Mouse (Mus musculus): ENCODE results near the gene Csrnp1.
"Not testable (repeated sequence)": the region's sequence is repeated elsewhere in the genome, so short reads cannot be mapped to it uniquely, and the experiment has no call there.

Gene Csrnp1

DNA sequence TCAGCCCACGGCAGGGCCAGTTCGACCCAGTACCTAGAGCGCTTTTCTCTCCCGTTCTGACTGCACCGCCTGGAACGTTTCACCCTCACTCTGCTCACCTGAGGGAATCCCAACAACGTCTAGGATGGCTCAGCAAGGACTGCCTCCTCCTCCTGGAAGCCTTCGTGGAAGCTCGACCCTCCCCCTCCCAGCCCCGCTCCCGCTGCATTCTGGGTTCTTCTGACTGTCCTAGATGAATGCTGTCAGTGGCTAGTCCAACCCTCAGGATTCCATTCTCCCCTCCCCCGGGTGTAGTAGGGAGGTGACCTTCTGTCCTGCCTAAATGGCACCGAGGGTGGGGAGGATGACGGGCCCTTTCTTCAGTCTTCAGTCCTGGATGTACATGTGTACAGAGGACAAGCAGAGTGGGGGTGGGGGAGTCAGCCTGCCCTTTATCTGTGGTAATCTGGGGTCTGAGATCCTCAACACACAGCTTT lies at the start of gene Csrnp1:
Gene Csrnp1 (minus strand): TSS at position 123 of the 476 bp plus-strand sequence.
- peak in 1 of 2 experiments; percentile 55 for DNase-seq

DNA sequence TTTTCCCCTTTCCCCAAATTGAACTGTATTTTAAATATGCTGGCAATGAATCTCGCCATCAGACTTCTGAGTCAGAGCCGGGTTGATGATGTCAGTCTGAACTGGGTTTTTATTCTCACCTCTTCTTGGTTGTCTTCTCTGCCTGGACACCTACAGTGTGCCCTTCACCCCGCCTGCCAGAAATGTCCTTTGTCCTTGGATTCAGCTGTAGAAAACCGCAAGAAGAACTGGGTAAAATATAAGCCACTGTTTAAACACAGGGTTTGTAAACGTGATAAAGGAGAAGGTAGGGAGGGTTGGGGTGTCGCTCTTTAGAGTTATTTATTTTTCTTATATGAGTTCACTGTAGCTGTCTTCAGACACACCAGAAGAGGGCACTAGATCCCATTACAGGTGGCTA lies 48.3 kb upstream of the Csrnp1 start:
- no peak for DNase-seq

DNA sequence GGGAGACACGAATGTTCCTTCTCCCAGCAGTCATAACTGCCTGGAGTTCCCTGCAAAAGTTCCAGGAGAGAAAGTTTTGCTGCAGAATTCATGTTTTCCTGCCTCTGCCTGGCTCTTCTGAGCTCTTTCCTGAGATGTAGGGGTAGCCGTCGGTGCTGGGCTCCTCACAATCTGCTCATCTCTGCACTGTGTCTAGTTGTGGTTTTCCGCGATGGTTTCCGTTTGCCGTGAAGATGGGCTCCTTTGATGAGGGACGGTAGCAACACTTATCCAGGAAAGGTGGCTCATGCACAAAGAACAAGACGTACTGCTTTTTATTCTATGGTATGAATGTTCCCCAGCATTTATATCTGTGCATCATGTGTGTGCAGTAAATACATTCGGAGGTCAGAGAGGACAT lies 46.0 kb upstream of the Csrnp1 start:
- DNase-seq: peak in 1 of 2 experiments; percentile 56

DNA sequence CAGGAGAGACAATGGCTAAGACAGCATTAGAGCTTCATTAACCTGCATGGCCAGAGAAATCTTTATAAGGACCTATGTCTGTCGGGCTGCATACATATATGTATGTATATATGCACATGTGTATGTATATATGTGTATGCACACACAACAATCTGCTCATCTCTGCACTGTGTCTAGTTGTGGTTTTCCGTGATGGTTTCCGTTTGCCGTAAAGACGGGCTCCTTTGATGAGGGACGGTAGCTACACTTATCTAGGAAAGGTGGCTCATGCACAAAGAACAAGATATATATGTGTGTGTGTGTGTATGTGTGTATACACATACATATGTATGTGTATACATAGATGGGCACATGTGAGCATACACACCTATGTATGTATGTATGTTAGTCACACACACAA lies 45.4 kb upstream of the Csrnp1 start:
- no peak for DNase-seq

DNA sequence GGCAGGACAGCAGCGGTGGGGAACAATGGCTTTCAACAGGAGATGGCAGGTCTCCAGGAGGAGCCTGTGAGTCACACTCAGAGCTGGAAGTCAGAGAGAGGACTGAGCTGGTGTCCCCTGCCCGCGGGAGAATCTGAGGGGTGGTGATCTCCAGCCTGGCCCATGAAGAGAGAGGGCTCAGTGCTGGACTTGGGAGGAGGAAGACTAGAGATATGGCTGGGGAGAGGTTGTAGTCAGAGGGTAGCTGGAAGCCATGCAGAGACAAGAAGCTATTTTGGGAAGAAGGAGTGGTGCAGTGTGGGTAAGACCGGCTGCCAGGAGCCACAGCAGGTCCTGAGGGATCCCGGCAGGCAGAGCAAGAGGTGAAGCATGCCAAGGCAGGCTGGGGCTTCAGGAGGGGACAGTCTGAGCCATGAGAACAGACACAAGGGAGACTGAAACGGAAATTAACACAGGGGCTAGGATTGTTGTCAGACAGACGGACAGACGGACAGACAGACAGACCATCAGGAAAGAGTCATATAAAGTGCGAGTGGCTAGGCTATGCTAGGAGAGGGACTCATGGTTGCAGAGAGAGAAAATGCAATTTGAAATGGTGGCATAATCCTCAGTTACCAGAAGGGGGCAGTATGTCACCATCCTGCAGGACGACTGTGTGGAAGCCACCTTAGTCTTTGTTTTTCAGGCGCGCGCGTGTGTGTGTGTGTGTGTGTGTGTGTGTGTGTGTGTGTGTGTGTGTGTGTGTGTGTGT lies 43.1 kb upstream of the Csrnp1 start:
- DNase-seq: no peak

DNA sequence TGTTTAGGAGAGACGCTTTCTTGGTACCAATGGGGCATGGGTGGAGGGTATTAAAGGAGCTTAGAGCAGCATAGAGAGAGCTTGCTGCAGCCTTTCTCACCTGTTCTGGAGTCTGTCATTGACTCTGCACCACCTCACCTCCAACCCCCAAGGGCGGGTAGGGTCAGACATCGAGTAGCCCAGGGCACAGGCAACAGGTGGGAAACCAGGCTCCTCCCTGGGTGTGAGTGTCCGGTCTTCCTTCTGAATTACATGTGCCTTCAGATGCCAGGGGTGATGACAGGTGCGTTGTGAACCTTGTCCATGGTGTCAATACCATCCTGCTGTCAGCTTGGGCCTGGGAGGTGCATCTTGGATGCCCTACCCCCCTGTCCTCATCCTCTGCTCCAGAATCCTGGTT lies 40.2 kb upstream of the Csrnp1 start:
- DNase-seq: no peak

DNA sequence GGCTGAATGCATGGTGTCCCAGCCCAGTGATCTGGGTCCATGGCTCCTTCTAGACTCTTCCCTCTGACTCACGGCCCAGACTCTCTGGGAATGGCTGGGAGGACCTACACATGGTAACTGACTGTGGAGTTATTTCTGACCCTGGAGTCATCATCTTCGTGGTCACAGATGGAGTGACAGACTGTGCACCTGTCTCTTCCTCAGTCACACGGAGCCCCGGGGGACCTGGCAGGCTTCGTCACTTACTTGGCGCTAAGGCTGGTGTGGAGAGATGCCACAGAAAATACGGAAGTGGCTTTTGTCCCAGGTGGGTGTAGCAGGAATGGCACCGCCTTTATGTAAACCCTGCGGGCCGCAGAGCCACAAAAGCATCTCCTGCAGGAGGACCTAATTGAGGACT lies 39.7 kb upstream of the Csrnp1 start:
- DNase-seq: no peak

DNA sequence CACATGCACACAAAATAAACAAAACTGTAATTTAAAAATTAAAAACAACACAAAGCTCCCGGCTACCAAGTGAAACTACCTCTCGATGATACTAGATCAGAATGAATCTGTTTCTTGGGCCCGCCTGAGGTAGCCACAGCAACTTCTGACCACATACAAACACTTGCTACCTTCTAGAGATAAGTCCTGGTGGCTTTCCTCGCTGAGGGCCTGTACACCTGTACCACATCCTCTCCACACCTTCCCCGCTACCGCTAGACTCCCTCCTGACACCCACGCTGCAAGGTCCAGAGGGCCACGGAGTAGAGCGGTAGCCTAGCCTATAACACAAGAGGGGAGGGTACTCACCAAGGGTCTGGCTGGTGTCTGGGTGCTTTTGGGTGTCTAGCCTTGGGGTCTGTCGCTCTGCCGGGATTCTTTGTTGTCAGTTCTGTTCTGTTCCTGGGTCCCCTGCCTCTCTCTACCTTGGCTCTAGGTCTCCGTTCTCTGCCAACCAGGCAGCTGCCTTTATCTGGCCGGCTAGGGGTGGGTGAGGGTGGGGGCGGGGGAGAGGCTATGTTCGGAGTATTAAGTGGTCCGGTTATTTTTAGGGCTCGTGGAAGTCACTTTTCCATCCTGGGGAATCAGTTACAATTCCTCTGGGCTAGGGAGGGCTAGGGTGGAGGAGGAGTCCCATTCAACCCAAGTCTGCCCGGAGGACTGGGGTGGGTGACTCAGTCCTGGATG lies 38.8 kb upstream of the Csrnp1 start, which contains the start of gene Xirp1:
Gene Xirp1 (minus strand): TSS at position 513 of the 726 bp plus-strand sequence.
- DNase-seq: no peak

DNA sequence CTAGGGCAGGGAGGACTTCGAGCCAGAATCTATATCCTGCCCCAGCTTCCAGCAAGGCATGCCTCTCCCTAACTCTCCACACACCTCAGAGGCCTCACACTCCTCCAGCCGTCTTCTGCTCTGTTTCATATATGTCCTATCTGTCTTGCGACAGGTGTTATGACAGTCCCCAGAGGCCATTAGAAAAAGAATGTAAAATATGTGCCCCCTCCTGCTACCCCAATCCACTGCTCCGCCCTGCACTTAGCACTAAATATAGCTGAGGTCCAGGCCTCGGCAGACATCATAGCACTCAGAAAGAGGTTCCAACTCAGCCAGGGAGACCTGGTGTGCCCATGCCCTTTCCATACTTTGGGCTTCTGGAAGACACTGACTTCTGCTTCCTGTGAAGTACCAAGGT lies 36.7 kb upstream of the Csrnp1 start:
- DNase-seq: no peak

DNA sequence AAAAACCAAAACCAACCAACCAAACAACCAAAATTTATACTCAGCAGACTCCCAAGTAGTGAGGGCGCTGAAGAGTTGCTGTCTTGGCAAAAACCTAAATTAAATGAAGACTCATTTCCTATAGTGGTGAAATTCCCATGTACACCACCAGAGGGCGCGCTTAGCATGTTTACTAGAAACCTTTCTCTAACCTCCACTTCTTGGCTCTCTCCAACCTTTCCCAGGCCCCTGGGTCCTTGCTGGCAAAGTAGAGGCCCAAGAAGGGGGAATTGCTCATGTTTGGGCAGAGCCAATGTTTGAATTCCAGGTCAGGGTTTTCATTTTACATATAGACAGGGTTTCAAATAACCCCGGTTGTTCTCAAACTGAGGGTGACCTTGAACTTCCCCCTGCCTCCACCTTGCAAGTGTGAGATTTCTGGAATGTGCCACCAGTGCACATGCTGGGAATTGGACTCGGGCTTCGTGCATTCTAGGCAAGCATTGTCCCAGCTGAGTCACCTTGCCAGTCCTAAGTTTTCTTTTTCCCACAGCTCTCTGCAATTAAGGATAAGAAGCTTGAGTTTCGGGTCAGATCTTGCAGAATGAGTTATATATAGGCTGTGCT lies 35.9 kb upstream of the Csrnp1 start:
- peak; percentile 28 to 42 for DNase-seq

DNA sequence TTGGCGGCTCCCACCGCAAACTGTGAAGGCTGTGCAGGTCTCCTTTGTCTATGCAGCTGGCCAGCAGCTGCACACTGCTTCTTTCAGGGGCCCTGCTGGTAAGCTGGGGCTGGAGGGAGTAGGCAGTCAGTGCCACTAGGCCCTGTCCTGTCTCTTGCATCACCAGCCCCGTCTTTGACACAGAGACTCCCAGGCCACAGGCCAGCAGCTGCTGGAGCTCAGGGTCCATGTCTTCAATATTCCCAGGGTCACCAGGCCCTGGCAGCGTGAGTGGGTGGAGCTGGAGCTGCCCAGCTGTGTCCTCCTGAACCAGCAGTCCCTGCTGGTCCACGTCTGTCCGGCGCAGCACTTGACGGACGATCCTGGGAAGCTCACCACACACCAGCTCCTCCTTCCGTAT lies 32.5 kb upstream of the Csrnp1 start:
- DNase-seq: no peak

DNA sequence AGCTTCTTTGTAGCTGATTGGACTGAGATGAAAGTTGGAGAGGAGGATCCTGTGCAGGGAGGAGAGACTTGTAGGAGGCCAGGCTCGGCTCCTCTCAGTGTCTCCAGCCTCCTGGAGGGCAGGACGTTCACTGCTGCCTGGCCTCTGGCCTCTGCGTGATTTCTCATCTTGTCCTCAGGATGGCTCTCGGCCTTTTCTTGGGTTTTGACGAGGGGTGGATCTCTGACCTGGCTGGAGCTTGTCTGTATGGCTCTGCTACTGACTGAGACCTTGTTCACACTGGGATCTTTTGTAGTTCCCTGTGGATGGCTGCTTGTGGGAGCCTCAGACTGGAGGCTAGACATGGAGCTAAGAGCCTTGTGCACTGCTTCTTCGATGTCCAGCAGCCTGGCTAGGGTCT lies 30.4 kb upstream of the Csrnp1 start:
- DNase-seq: no peak

DNA sequence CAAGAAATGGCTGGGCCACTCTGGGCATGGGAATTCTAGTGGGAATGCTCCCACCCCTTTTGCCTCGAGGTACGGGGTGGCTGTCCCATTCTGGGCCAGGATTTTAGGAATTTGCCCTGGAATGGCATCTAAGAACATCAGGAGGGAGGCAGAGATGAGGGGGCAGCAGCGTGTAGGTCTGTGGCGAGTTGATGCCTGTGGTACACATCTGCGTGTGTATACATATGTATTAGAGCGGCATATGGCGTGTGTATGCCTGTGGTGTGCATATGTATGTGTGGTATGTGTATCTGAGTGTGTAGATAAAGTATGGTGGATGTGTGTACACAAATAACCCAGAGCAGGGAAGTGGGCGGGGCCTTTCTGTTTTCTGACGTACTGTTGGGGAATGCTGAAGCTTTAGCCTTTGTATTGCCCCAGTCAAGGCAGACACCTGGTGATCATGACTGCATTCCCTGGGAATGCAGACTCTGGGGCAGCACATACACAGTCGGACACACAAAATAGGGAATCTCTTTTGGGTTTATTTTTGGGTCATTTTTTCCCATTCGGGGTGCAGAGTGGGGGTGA lies 28.9 kb upstream of the Csrnp1 start:
- no peak for DNase-seq

DNA sequence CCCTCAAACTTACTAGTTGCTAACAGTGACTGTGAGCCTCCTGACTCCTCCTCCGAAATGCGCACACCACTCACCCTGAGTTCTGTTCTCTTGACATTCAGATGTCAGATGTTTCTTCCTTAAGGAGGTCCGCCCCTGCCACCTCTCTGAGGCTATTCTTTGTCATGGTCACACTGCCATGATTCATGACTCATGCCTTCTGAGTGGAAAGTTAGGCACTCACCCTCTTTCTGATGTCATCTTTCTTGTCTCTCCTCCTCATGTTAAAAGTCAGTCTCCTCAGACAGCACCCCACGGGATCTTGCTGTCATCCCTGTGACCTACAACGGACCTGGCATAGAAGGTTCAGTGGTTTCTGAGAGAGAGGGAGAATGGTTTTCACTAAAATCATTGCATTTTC lies 28.3 kb upstream of the Csrnp1 start:
- DNase-seq: no peak

DNA sequence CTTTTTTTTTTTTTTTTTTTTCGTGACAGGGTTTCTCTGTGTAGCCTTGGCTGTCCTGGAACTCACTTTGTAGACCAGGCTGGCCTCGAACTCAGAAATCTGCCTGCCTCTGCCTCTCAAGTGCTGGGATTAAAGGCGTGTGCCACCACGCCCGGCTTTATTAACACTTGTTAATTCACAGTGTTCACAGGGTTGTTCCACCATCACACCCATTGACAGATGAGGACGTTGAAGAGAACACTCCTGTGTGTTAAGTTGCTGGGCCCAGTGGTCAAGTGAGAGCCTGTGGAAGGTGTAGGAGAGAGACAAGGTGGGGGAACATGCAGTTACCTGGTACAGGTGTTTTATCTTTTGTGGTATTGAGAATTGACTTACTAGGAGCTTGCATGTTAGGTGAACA lies 27.7 kb upstream of the Csrnp1 start:
- DNase-seq: not testable (repeated sequence)

DNA sequence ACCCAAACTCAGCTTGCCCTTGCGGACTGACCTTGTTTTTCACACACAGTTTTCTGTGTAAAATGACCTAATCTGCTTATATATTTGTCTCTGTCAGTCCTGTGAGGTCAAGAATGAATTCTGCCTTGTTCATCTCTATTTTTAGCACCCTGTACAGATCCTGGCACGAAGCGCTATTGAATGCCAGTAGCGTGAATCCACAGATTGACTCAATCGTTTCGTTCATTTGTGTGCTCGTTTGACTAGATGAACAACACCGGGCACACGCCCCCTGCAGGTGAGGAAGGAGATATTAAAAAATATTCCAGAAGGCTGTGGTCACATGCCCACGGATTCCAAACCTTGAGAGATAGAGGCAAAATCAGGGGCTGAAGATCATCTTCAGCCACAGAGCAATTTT lies 27.1 kb upstream of the Csrnp1 start:
- DNase-seq: peak; percentile 36 to 62

DNA sequence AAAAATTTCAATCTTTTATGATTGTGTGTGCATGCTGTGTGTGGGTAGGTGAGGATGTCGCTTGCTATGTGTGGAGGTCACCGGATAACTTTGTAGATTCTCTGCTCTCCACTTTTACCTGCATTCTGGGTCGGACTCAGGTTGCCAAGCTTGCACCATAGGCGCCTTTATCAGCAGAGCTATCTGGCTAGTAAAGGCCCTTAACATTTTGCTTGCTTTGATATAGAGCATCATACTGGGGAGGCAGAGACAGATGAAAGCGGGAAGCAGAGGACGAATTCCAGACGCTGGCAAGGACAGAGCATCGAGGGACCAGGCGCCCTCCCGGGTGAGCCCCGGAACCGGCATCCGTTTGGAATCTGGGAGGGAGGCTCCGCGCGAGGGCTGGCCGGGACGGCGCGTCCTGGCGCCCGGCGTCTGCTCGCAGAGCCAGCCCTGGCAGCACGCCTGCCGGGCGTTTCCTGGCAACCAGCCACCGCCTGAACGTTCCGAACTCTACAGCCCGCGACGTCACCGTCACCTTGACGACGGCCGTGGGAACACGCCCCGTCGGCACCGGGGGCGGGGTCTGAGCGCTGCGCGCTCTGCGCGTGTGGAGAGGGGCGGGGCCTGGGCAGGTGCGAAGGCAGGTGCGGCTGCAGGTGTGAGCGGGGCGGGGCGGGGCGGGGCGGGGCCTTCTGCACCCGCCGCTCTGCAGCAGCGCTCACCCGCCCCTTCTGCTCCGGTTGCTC lies 26.5 kb upstream of the Csrnp1 start:
- DNase-seq: peak; percentile 93 to 95

DNA sequence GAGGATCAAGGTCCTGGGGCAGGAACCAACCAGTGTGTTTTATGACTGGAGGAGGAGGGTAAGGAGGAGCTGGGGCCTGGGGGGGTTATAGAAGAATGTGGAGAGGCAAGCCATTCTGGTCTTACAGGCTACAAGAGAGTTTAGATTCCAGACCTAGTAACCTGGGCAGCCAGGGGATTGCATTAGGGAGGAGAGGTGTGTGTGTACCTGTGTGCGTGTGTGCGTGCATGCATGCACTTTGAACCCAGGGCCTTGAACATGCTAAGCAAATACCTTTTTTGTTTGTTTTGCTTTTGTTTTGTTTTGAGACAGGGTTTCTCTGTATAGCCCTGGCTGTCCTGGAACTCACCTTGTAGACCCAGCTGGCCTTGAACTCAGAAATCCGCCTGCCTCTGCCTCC lies 25.4 kb upstream of the Csrnp1 start:
- no peak for DNase-seq

DNA sequence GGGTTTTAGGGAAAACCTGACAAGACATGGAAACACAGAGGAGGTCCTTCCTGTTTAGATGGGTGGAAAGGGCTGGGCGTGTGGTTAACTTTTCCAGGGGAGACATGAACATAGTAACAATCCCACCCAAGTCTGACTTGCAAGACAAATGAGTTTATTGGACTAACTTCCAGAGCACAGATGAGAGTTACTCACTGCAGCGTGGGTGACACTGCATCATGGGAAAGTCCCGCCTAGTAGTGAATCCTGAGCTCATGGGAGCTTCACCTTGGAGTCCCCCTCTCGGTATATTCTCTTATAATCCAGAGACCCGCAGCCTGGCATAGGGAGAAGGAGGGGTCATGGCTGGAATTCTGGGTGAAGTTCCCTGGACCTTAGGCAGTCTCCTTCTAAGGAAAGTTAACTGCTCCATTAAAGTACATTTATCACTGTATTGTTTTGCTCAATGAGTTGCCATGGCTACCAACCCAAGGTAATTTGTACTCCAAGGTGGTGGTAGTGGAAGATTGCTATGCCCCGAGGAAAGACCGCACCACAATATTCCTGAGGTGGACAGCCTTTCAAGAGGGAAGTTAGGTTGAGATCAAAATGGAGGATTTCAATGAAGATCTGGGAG lies 24.9 kb upstream of the Csrnp1 start:
- no peak for DNase-seq

DNA sequence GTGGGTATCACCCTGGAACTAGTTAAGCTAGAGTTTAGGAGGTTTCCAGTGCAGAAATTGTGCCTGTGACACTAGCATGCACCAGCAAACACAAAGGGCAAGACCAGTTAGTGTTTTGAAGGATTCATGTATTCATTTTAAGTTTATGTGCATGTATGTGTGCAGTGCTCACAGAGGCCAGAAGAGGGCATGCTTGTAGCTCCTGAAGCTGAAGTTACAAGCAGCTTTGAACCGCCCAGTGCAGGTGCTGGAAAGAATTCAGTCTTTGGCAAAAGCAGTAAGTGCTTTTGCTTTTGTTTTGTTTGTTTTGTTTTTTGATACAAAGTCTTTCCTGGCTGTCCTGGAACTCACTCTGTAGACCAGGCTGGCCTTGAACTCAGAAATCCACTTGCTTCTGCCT lies 23.4 kb upstream of the Csrnp1 start:
- no peak for DNase-seq

DNA sequence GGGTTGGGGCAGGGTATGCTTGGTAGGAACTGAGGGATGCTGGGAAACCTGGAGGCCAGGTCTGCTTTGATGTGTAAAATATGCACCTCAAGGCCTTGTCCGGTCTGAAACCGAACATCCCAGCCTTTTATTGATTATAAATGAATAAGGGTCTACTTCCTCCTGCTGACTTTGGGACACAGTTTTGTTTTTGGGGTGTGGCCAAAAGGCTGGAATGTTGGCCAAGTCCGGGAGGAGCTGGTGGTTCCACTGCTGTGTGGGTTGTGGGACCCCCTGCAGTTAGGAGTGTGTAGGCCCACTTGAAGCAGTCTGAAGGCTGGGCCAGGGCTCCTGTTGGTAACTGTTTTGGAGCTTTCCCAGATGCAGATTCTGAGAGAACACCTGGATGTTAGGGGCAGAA lies 21.5 kb upstream of the Csrnp1 start:
- DNase-seq: no peak

DNA sequence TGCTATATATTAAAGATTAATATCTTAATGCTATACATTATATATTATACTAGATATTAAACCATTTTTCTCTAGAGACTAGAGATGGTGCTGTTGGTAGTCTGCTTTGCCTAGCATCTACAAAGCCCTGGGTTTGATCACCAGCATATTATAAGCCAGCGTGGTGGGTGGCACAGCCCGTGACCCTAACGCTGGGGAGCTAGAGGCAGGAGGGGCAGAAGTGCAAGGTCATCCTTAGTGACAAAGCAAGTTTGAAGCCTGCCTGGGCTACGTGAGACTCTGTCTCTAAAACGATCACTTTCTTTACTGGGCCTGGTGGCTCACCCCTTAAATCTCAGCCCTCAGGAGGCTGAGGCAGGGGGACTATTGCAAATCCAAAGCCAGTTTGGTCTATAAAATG lies 18.4 kb upstream of the Csrnp1 start:
- DNase-seq: no peak
